Mouse (Mus musculus): ENCODE measurements around the gene Irs1. TPM values are rescaled to one million over a fixed set of nuclear protein-coding genes. Genes with fewer than 3 reads are reported as not detected.

The Irs1 gene
- polyA plus RNA-seq, 1 experiment from 2014 or later, result 7.4 TPM

GRCm38 (mm10) chr1:82191579-82191978, 99.6 kb downstream of the Irs1 start:
- H3K9me3 ChIP-seq (ENCODE audit: control insufficient read depth, low read length), result no peaks in the 10 kb centered on the region
- WGBS, result 55% methylated on average over 3 of the region's 3 CpGs
- H3K4me2 ChIP-seq (ENCODE audit: low read depth, severe bottlenecking), result no peak overlapping the region
- no peaks in the 10 kb centered on the region for H3K27me3 ChIP-seq (ENCODE audit: control insufficient read depth, insufficient read depth, low read length)
- DNase-seq (ENCODE audit: low spot score), result no peak
- no peak overlapping the region for H3K27ac ChIP-seq (replicated peaks; ENCODE audit: low read depth, low read length)
- H3K4me1 ChIP-seq (ENCODE audit: control insufficient read depth, insufficient read depth, low read length), result no peaks in the 10 kb centered on the region
- ATAC-seq (ENCODE audit: insufficient number of reproducible peaks, low FRiP score, low TSS enrichment, low read depth), result no peak
- H3K4me3 ChIP-seq (ENCODE audit: low read depth, low read length), result no peak overlapping the region
- H3K36me3 ChIP-seq (ENCODE audit: control insufficient read depth, insufficient read depth, low read length), result no peaks in the 10 kb centered on the region
- H3K9ac ChIP-seq (ENCODE audit: low read length), result no peak overlapping the region

- WGBS, result 32% methylated on average over 3 of the region's 3 CpGs
- no peak overlapping the region for H3K4me2 ChIP-seq (ENCODE audit: low read depth, severe bottlenecking)
- DNase-seq (ENCODE audit: low spot score) (peak; percentile 30), ATAC-seq (ENCODE audit: insufficient number of reproducible peaks, low FRiP score, low TSS enrichment, low read depth) (no peak)
- H3K4me1 ChIP-seq (ENCODE audit: control insufficient read depth, insufficient read depth, low read length), result no peaks in the 10 kb centered on the region
- no peaks in the 10 kb centered on the region for H3K9me3 ChIP-seq (ENCODE audit: control insufficient read depth, low read length)
- H3K36me3 ChIP-seq (ENCODE audit: control insufficient read depth, insufficient read depth, low read length), result no peaks in the 10 kb centered on the region
- H3K9ac ChIP-seq (ENCODE audit: low read length), result no peak overlapping the region
- no peak overlapping the region for H3K4me3 ChIP-seq (ENCODE audit: low read depth, low read length)
- H3K27ac ChIP-seq (replicated peaks; ENCODE audit: low read depth, low read length), result no peak overlapping the region
- H3K27me3 ChIP-seq (ENCODE audit: control insufficient read depth, insufficient read depth, low read length), result no peaks in the 10 kb centered on the region
Measured at GRCm38 (mm10) chr1:82189516-82189915, 101.7 kb downstream of the Irs1 start.

GRCm38 (mm10) chr1:82188549-82189231, 102.5 kb downstream of the Irs1 start:
- Histone ChIP-seq H3K9me3 (ENCODE audit: control insufficient read depth, low read length) (no peaks in the 10 kb centered on the region), H3K36me3 (ENCODE audit: control insufficient read depth, insufficient read depth, low read length) (no peaks in the 10 kb centered on the region), H3K4me3 (ENCODE audit: low read depth, low read length) (no peak overlapping the region), H3K4me2 (ENCODE audit: low read depth, severe bottlenecking) (no peak overlapping the region), H3K27ac (replicated peaks; ENCODE audit: low read depth, low read length) (no peak overlapping the region), H3K4me1 (ENCODE audit: control insufficient read depth, insufficient read depth, low read length) (no peaks in the 10 kb centered on the region), H3K27me3 (ENCODE audit: control insufficient read depth, insufficient read depth, low read length) (no peaks in the 10 kb centered on the region), H3K9ac (ENCODE audit: low read length) (no peak overlapping the region)
- 0 out of 2 replicates have a peak, but pooled peaks have one; percentile 35 for ATAC-seq (ENCODE audit: insufficient number of reproducible peaks, low FRiP score, low TSS enrichment, low read depth)
- DNase-seq (ENCODE audit: low spot score), result no peak
- WGBS, result 65% methylated on average over 10 of the region's 10 CpGs

- H3K4me1 ChIP-seq (ENCODE audit: control insufficient read depth, insufficient read depth, low read length), result no peaks in the 10 kb centered on the region
- DNase-seq (ENCODE audit: low spot score), result no peak
- no peaks in the 10 kb centered on the region for H3K36me3 ChIP-seq (ENCODE audit: control insufficient read depth, insufficient read depth, low read length)
- no peak overlapping the region for H3K9ac ChIP-seq (ENCODE audit: low read length)
- H3K9me3 ChIP-seq (ENCODE audit: control insufficient read depth, low read length), result no peaks in the 10 kb centered on the region
- ATAC-seq (ENCODE audit: insufficient number of reproducible peaks, low FRiP score, low TSS enrichment, low read depth), result no peak
- no peaks in the 10 kb centered on the region for H3K27me3 ChIP-seq (ENCODE audit: control insufficient read depth, insufficient read depth, low read length)
- no peak overlapping the region for H3K27ac ChIP-seq (replicated peaks; ENCODE audit: low read depth, low read length)
- no peak overlapping the region for H3K4me3 ChIP-seq (ENCODE audit: low read depth, low read length)
- 75% methylated on average over 8 of the region's 8 CpGs for WGBS
- no peak overlapping the region for H3K4me2 ChIP-seq (ENCODE audit: low read depth, severe bottlenecking)
Measured at GRCm38 (mm10) chr1:82183913-82184442, 107.2 kb downstream of the Irs1 start.

Other genes with a start within 250 kb of the Irs1 start
- 27.6 and 33.2 TPM in 2 replicates for gene Gm9747, start 58.3 kb downstream of the Irs1 start, polyA plus RNA-seq (2014; fragmentation: Nextera tagmentation; extraction: Ambion mirVana)
- gene Rhbdd1, start 25.0 kb upstream of the Irs1 start, polyA plus RNA-seq (2014; fragmentation: Nextera tagmentation; extraction: Ambion mirVana), result 6.3 and 6.5 TPM in 2 replicates

Data from limb, embryonic 11.5 days (tissue).